Mouse (Mus musculus): Measurements from ENCODE around the gene L1td1. TPM values are rescaled to one million over a fixed set of nuclear protein-coding genes. Genes with fewer than 3 reads are reported as not detected.

The L1td1 gene
- not detected for polyA plus RNA-seq (2012; fragmentation: generic; extraction: Trizol)

DNA sequence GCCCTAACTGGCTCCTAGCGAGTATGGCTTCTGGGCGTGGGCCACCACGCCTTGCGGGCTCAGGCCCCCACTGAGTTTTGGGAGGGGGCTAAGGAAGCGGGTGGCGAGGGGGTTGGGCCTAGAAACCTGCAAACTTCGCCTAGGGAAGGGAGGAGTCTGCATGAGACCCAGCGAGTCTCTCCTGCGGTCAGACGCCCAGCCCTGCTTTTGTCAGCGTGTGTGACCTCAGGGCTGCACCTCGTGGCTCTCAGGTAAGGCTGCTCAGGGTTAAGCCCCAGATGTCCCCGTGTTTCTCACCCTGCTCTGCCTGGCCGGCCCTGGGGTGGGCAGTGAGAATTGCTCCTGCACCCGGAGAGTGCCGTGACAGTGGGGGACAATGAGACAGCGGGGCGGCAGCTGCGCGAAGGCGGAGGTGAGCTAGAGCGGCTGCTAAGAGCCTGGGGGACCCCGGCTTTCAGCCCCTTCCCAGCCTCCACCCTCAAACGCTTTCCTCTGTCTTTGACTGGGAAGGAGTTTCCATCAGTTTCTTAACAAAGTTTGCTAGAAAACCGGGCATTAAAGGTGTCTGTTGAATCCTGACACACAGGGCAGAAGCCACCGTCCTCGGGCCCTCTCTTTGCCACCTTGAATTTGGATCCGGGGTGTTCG is at the start of gene L1td1:
Gene L1td1 (plus strand): TSS at position 145 of the 648 bp plus-strand sequence.

Other genes starting within 250 kb of the L1td1 start
- under 1 TPM in 1 of 2 experiments, not detected in 1; 0.04 TPM for gene Kank4, start 90.8 kb downstream of the L1td1 start, polyA plus RNA-seq (2012; fragmentation: generic; extraction: Trizol)
- not detected for gene I0C0044D17Rik, start 97.1 kb downstream of the L1td1 start, polyA plus RNA-seq (2012; fragmentation: generic; extraction: Trizol)
- 1 to 10 TPM; 1.6 to 8.0 TPM for gene Usp1, start 197.1 kb downstream of the L1td1 start, polyA plus RNA-seq (2012; fragmentation: generic; extraction: Trizol)